8 mouse cellular contexts compared by ENCODE assay signal in genomic region chr8:47135586-47135985, GRCm38 (mm10).
DNase-seq lines count a peak whose midpoint lies in the region; ATAC-seq lines count a peak whose summit lies in the region.

No protein-coding gene starts in this region.

- no peaks in the 10 kb centered on the region for H3K9me3 ChIP-seq in heart, embryonic 12.5 days (replicated peaks)
- H3K9me3 ChIP-seq in forebrain, embryonic 14.5 days (replicated peaks; ENCODE audit: control insufficient read depth, low read length): no peaks in the 10 kb centered on the region
- no peaks in the 10 kb centered on the region for H3K9me3 ChIP-seq in kidney, embryonic 14.5 days (ENCODE audit: control insufficient read depth, low read length)
- H3K9me3 ChIP-seq in midbrain, embryonic 12.5 days: no peaks in the 10 kb centered on the region

- peak overlapping the region; percentile 60 for H3K4me2 ChIP-seq in heart, embryonic 12.5 days
- H3K4me2 ChIP-seq in forebrain, embryonic 14.5 days (ENCODE audit: low read length): peak overlapping the region; percentile 14; the same call in 1 of the 2 replicates
- peak overlapping the region; percentile 46 for H3K4me2 ChIP-seq in kidney, embryonic 14.5 days (replicated peaks; ENCODE audit: low read depth, low read length)
- H3K4me2 ChIP-seq in midbrain, embryonic 12.5 days (replicated peaks): peak overlapping the region; percentile 21

- no peak overlapping the region for H3K9ac ChIP-seq in heart, embryonic 12.5 days
- H3K9ac ChIP-seq in forebrain, embryonic 14.5 days (ENCODE audit: low read length): no peak overlapping the region
- no peak overlapping the region for H3K9ac ChIP-seq in kidney, embryonic 14.5 days (ENCODE audit: low read depth, low read length)
- H3K9ac ChIP-seq in midbrain, embryonic 12.5 days (replicated peaks): no peak overlapping the region

- H3K27ac ChIP-seq in heart, embryonic 12.5 days (ENCODE audit: poor library complexity, severe bottlenecking): no peak overlapping the region
- H3K27ac ChIP-seq in forebrain, embryonic 14.5 days (ENCODE audit: low read depth, low read length): no peak overlapping the region
- H3K27ac ChIP-seq in kidney, embryonic 14.5 days (ENCODE audit: low read depth, low read length): no peak overlapping the region
- H3K27ac ChIP-seq in midbrain, embryonic 12.5 days (replicated peaks): no peak overlapping the region

- ATAC-seq in heart, embryonic 12.5 days (ENCODE audit: insufficient number of reproducible peaks, low FRiP score): no peak
- ATAC-seq in forebrain, embryonic 14.5 days: no peak
- 0 out of 2 replicates have a peak, but pooled peaks have one; percentile 52 for ATAC-seq in kidney, embryonic 14.5 days (ENCODE audit: low FRiP score, low TSS enrichment)
- no peak for ATAC-seq in midbrain, embryonic 12.5 days (ENCODE audit: low FRiP score, low read depth)
- ATAC-seq in megakaryocyte-erythroid progenitor cell, adult 5-6 weeks (replicated peaks; ENCODE audit: low FRiP score, low TSS enrichment, poor library complexity, severe bottlenecking): no peak

- WGBS in heart, embryonic 12.5 days: 15% methylated on average over 9 of the region's 9 CpGs
- WGBS in forebrain, embryonic 14.5 days: 16% methylated on average over 9 of the region's 9 CpGs
- 3% methylated on average over 9 of the region's 9 CpGs for WGBS in kidney, embryonic 14.5 days
- 24% methylated on average over 9 of the region's 9 CpGs for WGBS in midbrain, embryonic 12.5 days

- no peaks in the 10 kb centered on the region; the same call in 1 of the 2 replicates for H3K27me3 ChIP-seq in heart, embryonic 12.5 days (replicated peaks)
- H3K27me3 ChIP-seq in forebrain, embryonic 14.5 days (replicated peaks; ENCODE audit: control insufficient read depth, insufficient read depth, low read length): no peaks in the 10 kb centered on the region
- H3K27me3 ChIP-seq in kidney, embryonic 14.5 days (ENCODE audit: control insufficient read depth, insufficient read depth, low read length): no peaks in the 10 kb centered on the region
- no peaks in the 10 kb centered on the region for H3K27me3 ChIP-seq in midbrain, embryonic 12.5 days

- H3K4me1 ChIP-seq in heart, embryonic 12.5 days (replicated peaks): 0 out of 2 replicates have a peak, but pooled peaks cover 3% of the 10 kb centered on the region
- H3K4me1 ChIP-seq in forebrain, embryonic 14.5 days (ENCODE audit: control insufficient read depth, insufficient read depth, low read length): 0 out of 2 replicates have a peak, but pooled peaks cover 3% of the 10 kb centered on the region
- peaks cover 8% of the 10 kb centered on the region; the same call in 1 of the 2 replicates for H3K4me1 ChIP-seq in kidney, embryonic 14.5 days (ENCODE audit: control insufficient read depth, insufficient read depth, low read length)
- H3K4me1 ChIP-seq in midbrain, embryonic 12.5 days: no peaks in the 10 kb centered on the region

- H3K4me3 ChIP-seq in heart, embryonic 12.5 days: peak overlapping the region; percentile 22
- no peak overlapping the region for H3K4me3 ChIP-seq in forebrain, embryonic 14.5 days (ENCODE audit: low read depth, low read length)
- peak overlapping the region; percentile 25 for H3K4me3 ChIP-seq in kidney, embryonic 14.5 days (ENCODE audit: low read length)
- H3K4me3 ChIP-seq in midbrain, embryonic 12.5 days: no peak overlapping the region

- no peaks in the 10 kb centered on the region for H3K36me3 ChIP-seq in heart, embryonic 12.5 days
- H3K36me3 ChIP-seq in forebrain, embryonic 14.5 days (ENCODE audit: control insufficient read depth, insufficient read depth, low read length): no peaks in the 10 kb centered on the region
- no peaks in the 10 kb centered on the region for H3K36me3 ChIP-seq in kidney, embryonic 14.5 days (ENCODE audit: control insufficient read depth, insufficient read depth, low read length)
- H3K36me3 ChIP-seq in midbrain, embryonic 12.5 days: no peaks in the 10 kb centered on the region

- DNase-seq in heart, adult 8-10 months (ENCODE audit: low spot score): no peak
- DNase-seq in forebrain, embryonic 14.5 days (ENCODE audit: low spot score): peak; percentile 8
- no peak for DNase-seq in ovary, postnatal 14 days (ENCODE audit: low spot score)
- DNase-seq in B cell, adult 2 months: no peak

Comparison
In these comparisons a context has a peak if more than half of its experiments do, and no peak if none do; other contexts are left out.
1. H3K4me3 ChIP-seq: peak in heart, embryonic 12.5 days (single experiment) and kidney, embryonic 14.5 days (single experiment); none in forebrain, embryonic 14.5 days (single experiment) and midbrain, embryonic 12.5 days (single experiment).
2. Peak in every context shown above with its lines, with median percentiles within 50 percentile points of each other: H3K4me2 ChIP-seq.